Mouse (Mus musculus): ENCODE results near the gene F12.

GRCm38 (mm10) chr13:55411826-55412225 is 14.8 kb downstream of the F12 start:
- TF ChIP-seq CTCF (IDR thresholded peaks at IDR 0.05; ENCODE audit: low read depth, low read length): no peak
- no peak for TF ChIP-seq POLR2A (IDR thresholded peaks at IDR 0.05; ENCODE audit: borderline replicate concordance, low read depth, low read length)
